Mouse (Mus musculus): Measurements from ENCODE around the gene Dnajb1. TPM values are rescaled to one million over a fixed set of nuclear protein-coding genes. Genes with fewer than 3 reads are reported as not detected.

Dnajb1 gene
- polyA plus RNA-seq, 1 experiment from 2014 or later, result 31.6 TPM

- no peak overlapping the region for H3K9ac ChIP-seq (replicated peaks)
- 0 out of 2 replicates have a peak, but pooled peaks cover 5% of the 10 kb centered on the region for H3K4me1 ChIP-seq (ENCODE audit: insufficient read depth)
- DNase-seq (no peak), ATAC-seq (no peak)
- no peak overlapping the region for H3K4me3 ChIP-seq (ENCODE audit: low read depth, low read length)
- H3K27ac ChIP-seq (ENCODE audit: low read depth), result no peak overlapping the region
- 84% methylated on average over 9 of the region's 9 CpGs for WGBS (ENCODE audit: insufficient replicate concordance)
- no peaks in the 10 kb centered on the region for H3K27me3 ChIP-seq (ENCODE audit: insufficient read depth, low read length)
- no peaks in the 10 kb centered on the region for H3K36me3 ChIP-seq (replicated peaks; ENCODE audit: insufficient read depth, low read length)
- H3K4me2 ChIP-seq (ENCODE audit: low read depth, low read length), result no peak overlapping the region
- H3K9me3 ChIP-seq (ENCODE audit: low read length), result no peaks in the 10 kb centered on the region
- TF ChIP-seq CTCF (IDR thresholded peaks at IDR 0.05; ENCODE audit: low read depth) (no peak), EP300 (IDR thresholded peaks at IDR 0.05; ENCODE audit: low read depth) (no peak)
These were observed 11.7 kb downstream of the Dnajb1 start for GRCm38 (mm10) chr8:83619568-83620285.

GRCm38 (mm10) chr8:83621691-83622388 is 13.8 kb downstream of the Dnajb1 start:
- H3K4me3 ChIP-seq (ENCODE audit: low read depth, low read length), result peak overlapping the region; percentile 38
- DNase-seq, result no peak
- no peaks in the 10 kb centered on the region for H3K27me3 ChIP-seq (ENCODE audit: insufficient read depth, low read length)
- H3K4me1 ChIP-seq (ENCODE audit: insufficient read depth), result peaks cover 11% of the 10 kb centered on the region; the same call in 1 of the 2 replicates
- TF ChIP-seq CTCF (IDR thresholded peaks at IDR 0.05; ENCODE audit: low read depth), result no peak
- TF ChIP-seq EP300 (IDR thresholded peaks at IDR 0.05; ENCODE audit: low read depth), result no peak
- H3K27ac ChIP-seq (ENCODE audit: low read depth), result no peak overlapping the region
- H3K9me3 ChIP-seq (ENCODE audit: low read length), result no peaks in the 10 kb centered on the region
- 52% methylated on average over 15 of the region's 15 CpGs for WGBS (ENCODE audit: insufficient replicate concordance)
- peak overlapping the region; percentile 68 for H3K4me2 ChIP-seq (ENCODE audit: low read depth, low read length)
- no peak; the same call in 1 of the 2 replicates for ATAC-seq
- H3K36me3 ChIP-seq (replicated peaks; ENCODE audit: insufficient read depth, low read length), result no peaks in the 10 kb centered on the region
- peak overlapping the region; percentile 31 for H3K9ac ChIP-seq (replicated peaks)

DNA sequence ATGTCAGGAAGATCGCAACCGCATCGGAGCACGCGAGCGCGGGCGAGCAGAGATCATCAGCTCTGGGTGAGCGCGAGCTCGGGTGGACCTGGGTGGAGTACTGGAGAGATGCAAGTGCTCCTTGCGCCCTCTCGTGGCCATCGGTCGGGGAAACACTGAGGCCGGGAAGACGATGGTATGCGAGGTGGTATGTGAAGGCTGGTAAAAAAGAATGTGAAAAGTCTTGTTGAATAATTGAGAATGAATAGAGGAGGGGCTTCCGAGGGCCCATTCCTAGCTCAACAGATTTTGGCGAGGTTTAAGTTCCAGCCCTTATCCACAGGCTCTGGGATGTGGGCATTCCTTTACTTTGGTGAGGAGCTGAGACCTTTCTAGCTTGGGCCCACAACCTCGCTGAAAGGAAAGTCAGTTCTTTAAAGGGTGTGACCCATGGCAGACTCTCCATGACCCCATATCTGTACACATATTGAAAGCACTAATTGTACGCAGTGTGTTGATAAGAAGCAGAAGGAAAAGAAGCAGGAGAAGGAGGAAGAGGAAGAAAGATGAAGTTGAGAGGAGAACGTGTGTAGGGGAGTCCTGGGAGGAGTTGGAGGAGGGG is 14.5 kb downstream of the Dnajb1 start:
- Histone ChIP-seq H3K4me1 (ENCODE audit: insufficient read depth) (peaks cover 11% of the 10 kb centered on the region; the same call in 1 of the 2 replicates), H3K4me3 (ENCODE audit: low read depth, low read length) (peak overlapping the region; percentile 38), H3K27me3 (ENCODE audit: insufficient read depth, low read length) (no peaks in the 10 kb centered on the region), H3K36me3 (replicated peaks; ENCODE audit: insufficient read depth, low read length) (no peaks in the 10 kb centered on the region), H3K4me2 (ENCODE audit: low read depth, low read length) (peak overlapping the region; percentile 68), H3K27ac (ENCODE audit: low read depth) (no peak overlapping the region), H3K9ac (replicated peaks) (peak overlapping the region; percentile 31), H3K9me3 (ENCODE audit: low read length) (no peaks in the 10 kb centered on the region)
- peak; percentile 93 for DNase-seq
- WGBS (ENCODE audit: insufficient replicate concordance), result 5% methylated on average over 23 of the region's 23 CpGs
- TF ChIP-seq CTCF (IDR thresholded peaks at IDR 0.05; ENCODE audit: low read depth) (peak; percentile 97), EP300 (IDR thresholded peaks at IDR 0.05; ENCODE audit: low read depth) (0 out of 2 replicates have a peak, but pooled peaks have one; percentile 17)
- peak; percentile 90 for ATAC-seq

DNA sequence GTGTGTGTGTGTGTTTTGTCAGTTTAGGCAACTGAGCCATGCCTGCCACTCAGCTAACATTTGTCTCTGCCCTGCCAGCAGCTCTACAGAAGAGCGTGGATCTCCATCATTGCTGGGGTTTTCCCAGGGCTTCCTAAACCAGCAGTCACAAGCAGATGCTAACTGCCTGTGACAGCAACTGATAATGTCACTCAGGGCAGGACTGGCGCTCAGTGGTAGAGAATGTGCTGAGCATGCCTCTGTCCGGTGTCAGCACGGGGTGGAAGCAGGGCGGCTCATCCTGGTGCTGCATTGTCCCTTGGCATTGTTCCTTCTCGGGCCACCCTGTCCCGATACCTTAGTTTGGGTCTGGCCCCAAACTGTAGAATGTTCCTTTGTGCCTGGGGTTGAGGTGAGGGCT is 15.6 kb downstream of the Dnajb1 start:
- no peak overlapping the region for H3K4me2 ChIP-seq (ENCODE audit: low read depth, low read length)
- 54% methylated on average over 7 of the region's 7 CpGs for WGBS (ENCODE audit: insufficient replicate concordance)
- no peak for TF ChIP-seq CTCF (IDR thresholded peaks at IDR 0.05; ENCODE audit: low read depth)
- peaks cover 11% of the 10 kb centered on the region; the same call in 1 of the 2 replicates for H3K4me1 ChIP-seq (ENCODE audit: insufficient read depth)
- no peaks in the 10 kb centered on the region for H3K36me3 ChIP-seq (replicated peaks; ENCODE audit: insufficient read depth, low read length)
- no peak overlapping the region for H3K27ac ChIP-seq (ENCODE audit: low read depth)
- no peak overlapping the region for H3K4me3 ChIP-seq (ENCODE audit: low read depth, low read length)
- peak; percentile 18 for DNase-seq
- no peak overlapping the region for H3K9ac ChIP-seq (replicated peaks)
- no peaks in the 10 kb centered on the region for H3K9me3 ChIP-seq (ENCODE audit: low read length)
- H3K27me3 ChIP-seq (ENCODE audit: insufficient read depth, low read length), result no peaks in the 10 kb centered on the region
- ATAC-seq, result peak; percentile 14; the same call in 1 of the 2 replicates

DNA sequence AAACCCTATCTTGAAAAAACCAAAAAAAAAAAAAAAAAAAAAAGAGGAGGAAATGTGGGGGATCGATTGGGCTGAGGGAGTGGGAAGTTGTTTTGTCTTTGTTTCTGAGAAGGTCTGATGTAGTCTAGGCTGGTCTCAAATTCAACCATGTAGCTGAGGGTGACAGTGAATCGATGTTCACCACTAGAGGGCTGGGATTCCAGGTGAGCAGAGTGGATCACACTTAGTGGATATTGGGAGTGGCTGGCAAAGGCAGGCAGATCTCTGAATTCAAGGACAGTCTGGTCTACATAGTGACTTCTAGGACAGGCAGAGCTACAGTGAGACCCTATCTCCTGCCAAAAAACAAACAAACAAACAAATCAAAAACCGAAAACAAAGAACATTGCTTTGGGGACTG is 16.7 kb downstream of the Dnajb1 start:
- peaks cover 11% of the 10 kb centered on the region; the same call in 1 of the 2 replicates for H3K4me1 ChIP-seq (ENCODE audit: insufficient read depth)
- peak; percentile 84 for TF ChIP-seq CTCF (IDR thresholded peaks at IDR 0.05; ENCODE audit: low read depth)
- TF ChIP-seq EP300 (IDR thresholded peaks at IDR 0.05; ENCODE audit: low read depth), result no peak
- H3K9me3 ChIP-seq (ENCODE audit: low read length), result no peaks in the 10 kb centered on the region
- DNase-seq, result peak; percentile 44
- ATAC-seq, result no peak
- H3K27ac ChIP-seq (ENCODE audit: low read depth), result no peak overlapping the region
- no peak overlapping the region for H3K4me3 ChIP-seq (ENCODE audit: low read depth, low read length)
- H3K36me3 ChIP-seq (replicated peaks; ENCODE audit: insufficient read depth, low read length), result no peaks in the 10 kb centered on the region
- H3K4me2 ChIP-seq (ENCODE audit: low read depth, low read length), result no peak overlapping the region
- H3K9ac ChIP-seq (replicated peaks), result no peak overlapping the region
- WGBS (ENCODE audit: insufficient replicate concordance), result 41% methylated on average over 3 of the region's 3 CpGs
- no peaks in the 10 kb centered on the region for H3K27me3 ChIP-seq (ENCODE audit: insufficient read depth, low read length)
